5 mouse cellular contexts compared by ENCODE assay signal in the genomic region with DNA sequence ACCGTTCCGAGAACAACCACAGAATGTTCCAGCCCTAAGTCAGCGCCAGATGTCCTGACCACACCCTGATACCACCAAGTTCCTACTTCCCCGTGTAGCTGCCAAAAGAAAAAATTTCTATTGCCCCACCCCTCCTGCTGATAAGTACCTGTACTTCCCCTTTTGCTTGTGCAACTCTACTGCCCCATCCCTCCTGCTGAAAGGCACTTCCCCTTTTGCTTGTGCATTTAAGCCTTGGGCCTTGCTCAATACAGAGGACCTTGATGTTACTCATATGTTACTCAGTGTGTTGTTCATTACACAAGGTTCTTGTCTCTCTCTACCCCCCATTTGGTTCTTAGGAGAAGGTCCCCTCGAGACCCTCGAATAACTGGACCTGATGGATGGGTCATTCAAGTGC.
DNase-seq lines count a peak whose midpoint lies in the region; ATAC-seq and TF ChIP-seq lines count a peak whose summit lies in the region.
"Not testable (repeated sequence)": the region's sequence is repeated elsewhere in the genome, so short reads cannot be mapped to it uniquely, and the experiment has no call there.

No protein-coding gene starts in this region.

- ATAC-seq in granulocyte monocyte progenitor cell, adult 5-6 weeks (replicated peaks; ENCODE audit: poor library complexity, severe bottlenecking), result peak; percentile 86
- ATAC-seq in megakaryocyte progenitor cell, adult 5-6 weeks (replicated peaks; ENCODE audit: poor library complexity), result peak; percentile 76

- dilution Hi-C loops in CH12.LX (cut with MboI; ENCODE audit: extremely low pct_ligation_motif_present, extremely low pct_unique_long_range_greater_than_20kb, low sequenced_read_pairs), result not testable (repeated sequence)

- in situ Hi-C loops in CH12.LX (cut with MboI; ENCODE audit: low pct_ligation_motif_present, low pct_unique_long_range_greater_than_20kb, low sequenced_read_pairs), result not testable (repeated sequence)

- not testable (repeated sequence) for H3K9ac ChIP-seq in CH12.LX (ENCODE audit: insufficient read depth, low read depth)

- not testable (repeated sequence) for H3K36me3 ChIP-seq in CH12.LX (replicated peaks in 1 of 2; ENCODE audit: control insufficient read depth in 1 of 2, insufficient read depth in 1 of 2, low read length in 1 of 2)

- not testable (repeated sequence) for H3K27ac ChIP-seq in CH12.LX (ENCODE audit: insufficient read depth, low read depth)

- H3K9me3 ChIP-seq in CH12.LX (replicated peaks; ENCODE audit: low read length), result not testable (repeated sequence)

- not testable (repeated sequence) for H3K27me3 ChIP-seq in CH12.LX (replicated peaks)

- not testable (repeated sequence) for H3K4me1 ChIP-seq in CH12.LX (ENCODE audit: control insufficient read depth in 1 of 2, insufficient read depth in 2 of 2)

- DNase-seq in 416B (ENCODE audit: low read depth) (peak; percentile 51), CH12.LX (ENCODE audit: extremely low read depth) (peak; percentile 22), MEL-GATA-1-ER (ENCODE audit: extremely low read depth, low read depth) (peak; percentile 65)

- TF ChIP-seq CTCF in CH12.LX (conservative IDR thresholded peaks at IDR 0.05 in 1 of 2, IDR thresholded peaks at IDR 0.05 in 1 of 2; ENCODE audit: low read depth in 2 of 2, low read length in 2 of 2), result not testable (repeated sequence)

- not testable (repeated sequence) for TF ChIP-seq RAD21 in CH12.LX (IDR thresholded peaks at IDR 0.05; ENCODE audit: low read depth, low read length)

- H3K79me2 ChIP-seq in CH12.LX (replicated peaks; ENCODE audit: control insufficient read depth, extremely low read depth, insufficient read depth, poor library complexity, severe bottlenecking), result not testable (repeated sequence)

- not testable (repeated sequence) for TF ChIP-seq EP300 in CH12.LX (IDR thresholded peaks at IDR 0.05; ENCODE audit: low read length)

- TF ChIP-seq POLR2A in CH12.LX (IDR thresholded peaks at IDR 0.05; ENCODE audit: low read depth, low read length), result not testable (repeated sequence)

- not testable (repeated sequence) for H3K4me2 ChIP-seq in CH12.LX (ENCODE audit: insufficient read depth, low read depth, poor library complexity, severe bottlenecking)

- H3K4me3 ChIP-seq in CH12.LX (replicated peaks in 1 of 3; ENCODE audit: low read depth in 2 of 3, low read length in 2 of 3, poor library complexity in 1 of 3), result not testable (repeated sequence)
